Mouse (Mus musculus) kidney, adult 2 months (tissue): ENCODE measurements at regions not wholly inside any gene's neighbourhood (a gene's known extent, or its start where the extent isn't known, plus 50 kb on each side); places are given as distances from the start of the nearest gene placed in this dataset.

Experiments used
- CTCF ChIP-seq: fragments of 200-500 bp; conservative IDR thresholded peaks from 2 replicates; pipeline ENCODE4 v1.5.1; 2011; ENCODE audit warnings: low read depth, mild to moderate bottlenecking, control low read depth, low read length, moderate library complexity, mixed read lengths; ENCODE audit not compliant: insufficient read depth, insufficient read length
- POLR2A ChIP-seq: fragments of 200-500 bp; IDR thresholded peaks from one replicate; pipeline ENCODE4 v1.6.1; 2011; ENCODE audit warnings: low read depth, low read length, control low read depth

- no peak for TF ChIP-seq CTCF
- no peak for TF ChIP-seq POLR2A
Observed at GRCm38 (mm10) chr12:25771856-25772255, 643.2 kb downstream of the Rnf144a start.
